Comparison of ENCODE assay signal across 8 mouse cellular contexts in genomic region chr13:16017777-16018176, GRCm38 (mm10). TPM values are rescaled to one million over a fixed set of nuclear protein-coding genes. Genes with fewer than 3 reads are reported as not detected.
DNase-seq lines count a peak whose midpoint lies in the region; ATAC-seq lines count a peak whose summit lies in the region.

No protein-coding gene starts in this region.

- H3K4me2 ChIP-seq in kidney, embryonic 14.5 days (replicated peaks; ENCODE audit: low read depth, low read length): peak overlapping the region; percentile 62
- H3K4me2 ChIP-seq in hindbrain, embryonic 12.5 days (replicated peaks): peak overlapping the region; percentile 66
- H3K4me2 ChIP-seq in midbrain, embryonic 11.5 days: peak overlapping the region; percentile 65

- H3K4me3 ChIP-seq in kidney, embryonic 14.5 days (ENCODE audit: low read length): peak overlapping the region; percentile 39
- H3K4me3 ChIP-seq in hindbrain, embryonic 12.5 days: peak overlapping the region; percentile 35
- peak overlapping the region; percentile 33 for H3K4me3 ChIP-seq in midbrain, embryonic 11.5 days (ENCODE audit: low read depth, low read length)

- DNase-seq in kidney, adult 9 months: no peak
- DNase-seq in midbrain, embryonic 11.5 days (ENCODE audit: low spot score, missing footprints): no peak
- DNase-seq in cerebellum, adult 11 months: no peak
- no peak for DNase-seq in testis, postnatal 14 days (ENCODE audit: low spot score)
- no peak for DNase-seq in adrenal gland, postnatal 36 days

- H3K27me3 ChIP-seq in kidney, embryonic 14.5 days (ENCODE audit: control insufficient read depth, insufficient read depth, low read length): peaks cover 19% of the 10 kb centered on the region
- H3K27me3 ChIP-seq in hindbrain, embryonic 12.5 days: peaks cover 33% of the 10 kb centered on the region
- peaks cover 13% of the 10 kb centered on the region for H3K27me3 ChIP-seq in midbrain, embryonic 11.5 days (ENCODE audit: control insufficient read depth, insufficient read depth, low read length)

- no peaks in the 10 kb centered on the region for H3K4me1 ChIP-seq in kidney, embryonic 14.5 days (ENCODE audit: control insufficient read depth, insufficient read depth, low read length)
- H3K4me1 ChIP-seq in hindbrain, embryonic 12.5 days: peaks cover 11% of the 10 kb centered on the region
- H3K4me1 ChIP-seq in midbrain, embryonic 11.5 days (ENCODE audit: control insufficient read depth, insufficient read depth, low read length): peaks cover 10% of the 10 kb centered on the region; the same call in 1 of the 2 replicates

- no peaks in the 10 kb centered on the region for H3K9me3 ChIP-seq in kidney, embryonic 14.5 days (ENCODE audit: control insufficient read depth, low read length)
- H3K9me3 ChIP-seq in hindbrain, embryonic 12.5 days (replicated peaks): no peaks in the 10 kb centered on the region
- no peaks in the 10 kb centered on the region for H3K9me3 ChIP-seq in midbrain, embryonic 11.5 days (ENCODE audit: control insufficient read depth, low read length)

- H3K9ac ChIP-seq in kidney, embryonic 14.5 days (ENCODE audit: low read depth, low read length): peak overlapping the region; percentile 31; the same call in 1 of the 2 replicates
- peak overlapping the region; percentile 52 for H3K9ac ChIP-seq in hindbrain, embryonic 12.5 days
- H3K9ac ChIP-seq in midbrain, embryonic 11.5 days (ENCODE audit: low read length): peak overlapping the region; percentile 33

- H3K36me3 ChIP-seq in kidney, embryonic 14.5 days (ENCODE audit: control insufficient read depth, insufficient read depth, low read length): no peaks in the 10 kb centered on the region
- H3K36me3 ChIP-seq in hindbrain, embryonic 12.5 days: no peaks in the 10 kb centered on the region
- no peaks in the 10 kb centered on the region for H3K36me3 ChIP-seq in midbrain, embryonic 11.5 days (ENCODE audit: control insufficient read depth, insufficient read depth, low read length)

- WGBS in kidney, embryonic 14.5 days: 5% methylated on average over 9 of the region's 9 CpGs
- 2% methylated on average over 9 of the region's 9 CpGs for WGBS in hindbrain, embryonic 12.5 days
- WGBS in midbrain, embryonic 11.5 days: 4% methylated on average over 9 of the region's 9 CpGs

- ATAC-seq in kidney, embryonic 14.5 days (ENCODE audit: low FRiP score, low TSS enrichment): no peak
- ATAC-seq in common myeloid progenitor, adult 5-6 weeks (replicated peaks; ENCODE audit: low read depth, poor library complexity, severe bottlenecking): peak; percentile 49
- no peak for ATAC-seq in hindbrain, embryonic 12.5 days (ENCODE audit: low FRiP score)
- ATAC-seq in midbrain, embryonic 11.5 days (ENCODE audit: low FRiP score): peak; percentile 45

- H3K27ac ChIP-seq in kidney, embryonic 14.5 days (ENCODE audit: low read depth, low read length): no peak overlapping the region
- no peak overlapping the region for H3K27ac ChIP-seq in hindbrain, embryonic 12.5 days
- H3K27ac ChIP-seq in midbrain, embryonic 11.5 days (ENCODE audit: low read depth, low read length): no peak overlapping the region

RNA-seq across cellular contexts. Expression of gene Inhba, which starts 6.1 kb away (rescaled TPM):
- 0.79 and 0.80 TPM in 2 replicates for polyA plus RNA-seq in kidney, embryonic 14.5 days (2014; fragmentation: Nextera tagmentation; extraction: Ambion mirVana)
- total RNA-seq in common myeloid progenitor, adult 5-6 weeks (2017): 0.15 and 1.3 TPM in 2 replicates
- 3.5 and 5.0 TPM in 2 replicates for polyA plus RNA-seq in hindbrain, embryonic 12.5 days (2016; fragmentation: Nextera tagmentation; extraction: Ambion mirVana)
- polyA plus RNA-seq in midbrain, embryonic 11.5 days (2014; fragmentation: Nextera tagmentation; extraction: Ambion mirVana): 0.14 and 0.44 TPM in 2 replicates
- total RNA-seq in adrenal gland, postnatal 36 days (2021): 1 to 10 TPM in 1 of 2 experiments, under 1 TPM in 1; 0.89 to 2.2 TPM

Comparison
In these comparisons a context has a peak if more than half of its experiments do, and no peak if none do; other contexts are left out.
1. ATAC-seq: peak in common myeloid progenitor, adult 5-6 weeks (single experiment) and midbrain, embryonic 11.5 days (single experiment); none in kidney, embryonic 14.5 days (single experiment) and hindbrain, embryonic 12.5 days (single experiment).
2. Peak in every context shown above with its lines, with median percentiles within 50 percentile points of each other: H3K4me2 ChIP-seq, H3K4me3 ChIP-seq and H3K9ac ChIP-seq.